Mouse (Mus musculus) splenic B cell, adult 2 months (primary cell): ENCODE results near the gene Syde1.
"Not testable (repeated sequence)": the region's sequence is repeated elsewhere in the genome, so short reads cannot be mapped to it uniquely, and the experiment has no call there.

ENCODE experiments used
- DNase-seq: peaks from one replicate; pipeline ENCODE4 v3.0.0-alpha.2; 2011; ENCODE audit warnings: low read depth, low spot score
- H3K27me3 ChIP-seq: 2 replicates; pipeline ENCODE4 v1.6.1; 2012; ENCODE audit warnings: mild to moderate bottlenecking, low read length, moderate library complexity, mixed read lengths; ENCODE audit not compliant: control insufficient read depth, poor library complexity, insufficient read depth, severe bottlenecking
- H3K36me3 ChIP-seq: 2 replicates; pipeline ENCODE4 v1.6.1; 2012; ENCODE audit warnings: mild to moderate bottlenecking, low read length, moderate library complexity, mixed read lengths; ENCODE audit not compliant: control insufficient read depth, poor library complexity, insufficient read depth, severe bottlenecking

Gene Syde1

GRCm38 (mm10) chr10:78591406-78592328 lies at the start of gene Syde1:
TSS of gene Syde1 (minus strand) at chr10:78591964.
- DNase-seq = peak; percentile 23
- Histone ChIP-seq H3K36me3 (no peaks in the 10 kb centered on the region), H3K27me3 (no peaks in the 10 kb centered on the region)

GRCm38 (mm10) chr10:78632311-78632710 lies 40.5 kb upstream of the Syde1 start:
- DNase-seq = peak; percentile 23

GRCm38 (mm10) chr10:78630194-78630593 lies 38.4 kb upstream of the Syde1 start:
- no peaks in the 10 kb centered on the region for H3K36me3 ChIP-seq
- no peaks in the 10 kb centered on the region for H3K27me3 ChIP-seq
- DNase-seq = no peak

More at GRCm38 (mm10) chr10:78632311-78632710, 40.5 kb upstream of the Syde1 start:
- no peaks in the 10 kb centered on the region for H3K36me3 ChIP-seq
- no peaks in the 10 kb centered on the region for H3K27me3 ChIP-seq

GRCm38 (mm10) chr10:78623143-78623542 lies 31.4 kb upstream of the Syde1 start:
- not testable (repeated sequence) for H3K27me3 ChIP-seq, H3K36me3 ChIP-seq, DNase-seq

- no peaks in the 10 kb centered on the region for H3K36me3 ChIP-seq
- DNase-seq = no peak
- H3K27me3 ChIP-seq = no peaks in the 10 kb centered on the region
These were observed 26.2 kb upstream of the Syde1 start, which contains the start of gene Olfr1357 for GRCm38 (mm10) chr10:78617974-78618373. TSS of gene Olfr1357 (minus strand) at chr10:78618074.

- no peak for DNase-seq
- Histone ChIP-seq H3K36me3 (no peaks in the 10 kb centered on the region), H3K27me3 (no peaks in the 10 kb centered on the region)
These were observed 15.8 kb upstream of the Syde1 start for GRCm38 (mm10) chr10:78607602-78608001.

- Histone ChIP-seq H3K36me3 (no peaks in the 10 kb centered on the region), H3K27me3 (no peaks in the 10 kb centered on the region)
- peak; percentile 53 for DNase-seq
These were observed 13.3 kb upstream of the Syde1 start for GRCm38 (mm10) chr10:78605080-78605479.

GRCm38 (mm10) chr10:78599865-78600264 lies 8.1 kb upstream of the Syde1 start:
- no peak for DNase-seq

GRCm38 (mm10) chr10:78594566-78594965 lies 2.8 kb upstream of the Syde1 start:
- DNase-seq = no peak
- no peaks in the 10 kb centered on the region for H3K27me3 ChIP-seq
- no peaks in the 10 kb centered on the region for H3K36me3 ChIP-seq

More at GRCm38 (mm10) chr10:78599865-78600264, 8.1 kb upstream of the Syde1 start:
- Histone ChIP-seq H3K36me3 (no peaks in the 10 kb centered on the region), H3K27me3 (no peaks in the 10 kb centered on the region)

GRCm38 (mm10) chr10:78594157-78594556 lies 2.4 kb upstream of the Syde1 start:
- Histone ChIP-seq H3K27me3 (no peaks in the 10 kb centered on the region), H3K36me3 (no peaks in the 10 kb centered on the region)
- DNase-seq = no peak

- no peaks in the 10 kb centered on the region for H3K27me3 ChIP-seq
- no peaks in the 10 kb centered on the region for H3K36me3 ChIP-seq
- DNase-seq = no peak
These were observed 2.0 kb upstream of the Syde1 start for GRCm38 (mm10) chr10:78593736-78594135.

- Histone ChIP-seq H3K27me3 (no peaks in the 10 kb centered on the region), H3K36me3 (no peaks in the 10 kb centered on the region)
- DNase-seq = no peak
These were observed 1.2 kb upstream of the Syde1 start for GRCm38 (mm10) chr10:78592856-78593379.

- Histone ChIP-seq H3K27me3 (no peaks in the 10 kb centered on the region), H3K36me3 (no peaks in the 10 kb centered on the region)
- DNase-seq = no peak
These were observed 1.0 kb downstream of the Syde1 start for GRCm38 (mm10) chr10:78590744-78591143.

- no peaks in the 10 kb centered on the region for H3K27me3 ChIP-seq
- DNase-seq = no peak
- H3K36me3 ChIP-seq = no peaks in the 10 kb centered on the region
These were observed 1.9 kb downstream of the Syde1 start for GRCm38 (mm10) chr10:78589901-78590300.

GRCm38 (mm10) chr10:78589291-78589690 lies 2.5 kb downstream of the Syde1 start:
- no peak for DNase-seq
- H3K27me3 ChIP-seq = no peaks in the 10 kb centered on the region
- H3K36me3 ChIP-seq = no peaks in the 10 kb centered on the region
